Mouse (Mus musculus): ENCODE measurements around the gene Pex6.

- TF ChIP-seq CTCF (IDR thresholded peaks at IDR 0.05 in 2 of 3, conservative IDR thresholded peaks at IDR 0.05 in 1 of 3; ENCODE audit: control insufficient read depth in 1 of 3, insufficient read depth in 1 of 3, low read depth in 2 of 3, low read length in 3 of 3, poor library complexity in 1 of 3, severe bottlenecking in 1 of 3) = no peak
- TF ChIP-seq POLR2A (IDR thresholded peaks at IDR 0.05; ENCODE audit: control insufficient read depth in 1 of 2, insufficient read depth in 1 of 2, low read depth in 1 of 2, low read length in 2 of 2, poor library complexity in 1 of 2) = no peak
- TF ChIP-seq MYC (IDR thresholded peaks at IDR 0.05; ENCODE audit: low read depth, low read length) = no peak
- TF ChIP-seq EP300 (IDR thresholded peaks at IDR 0.05; ENCODE audit: low read depth in 1 of 2, low read length in 2 of 2) = no peak
- no peak for TF ChIP-seq SIN3A (IDR thresholded peaks at IDR 0.05; ENCODE audit: low read length)
- no peak for TF ChIP-seq TAL1 (IDR thresholded peaks at IDR 0.05; ENCODE audit: low read length)
- TF ChIP-seq CHD2 (IDR thresholded peaks at IDR 0.05; ENCODE audit: low read length) = no peak
- TF ChIP-seq BHLHE40 (IDR thresholded peaks at IDR 0.05; ENCODE audit: borderline replicate concordance, low read depth, low read length) = no peak
These were observed 36.0 kb downstream of the Pex6 start for GRCm38 (mm10) chr17:46747234-46747633.
